Mouse (Mus musculus): ENCODE measurements at regions not wholly inside any gene's neighbourhood (a gene's known extent, or its start where the extent isn't known, plus 50 kb on each side); places are given as distances from the start of the nearest gene placed in this dataset.
"Not testable (repeated sequence)": the region's sequence is repeated elsewhere in the genome, so short reads cannot be mapped to it uniquely, and the experiment has no call there.

DNA sequence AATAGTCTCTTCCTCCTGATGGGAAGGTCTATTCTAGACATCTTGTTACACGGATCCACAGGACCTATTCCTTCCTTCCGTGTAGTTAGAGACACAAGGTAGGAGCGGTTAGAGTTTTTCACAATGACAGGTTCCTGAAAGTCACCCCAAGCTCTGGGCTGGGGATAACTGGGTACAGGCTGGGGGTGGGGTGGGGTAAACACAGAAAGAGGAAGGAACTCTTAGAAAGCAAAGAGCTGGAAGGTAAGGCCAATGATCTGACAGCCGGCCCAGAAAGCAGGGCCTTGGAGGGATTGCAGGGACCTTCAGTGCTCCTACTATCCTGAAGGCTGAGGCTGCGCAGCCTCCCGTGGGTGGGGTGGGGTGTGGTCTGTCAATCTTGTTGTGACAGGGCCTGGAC lies 295.4 kb downstream of the 4933412E24Rik start:
- H3K27me3 ChIP-seq (ENCODE audit: control insufficient read depth in 1 of 2, insufficient read depth in 2 of 2, low read length in 2 of 2): no peaks in the 10 kb centered on the region
- H3K27ac ChIP-seq (ENCODE audit: control insufficient read depth, low read depth, low read length): no peak overlapping the region
- H3K79me2 ChIP-seq (ENCODE audit: control insufficient read depth, insufficient read depth, low read length, poor library complexity): no peaks in the 10 kb centered on the region
- H3K4me1 ChIP-seq (ENCODE audit: control insufficient read depth in 1 of 2, insufficient read depth in 2 of 2, low read length in 2 of 2): no peaks in the 10 kb centered on the region
- peak; percentile 14 for DNase-seq (ENCODE audit: low read depth, low spot score)
- H3K9me3 ChIP-seq (replicated peaks; ENCODE audit: insufficient read depth, low read length): no peaks in the 10 kb centered on the region
- no peak overlapping the region for H3K9ac ChIP-seq (ENCODE audit: control insufficient read depth, low read depth, low read length, poor library complexity, severe bottlenecking)
- no peaks in the 10 kb centered on the region for H3K36me3 ChIP-seq (ENCODE audit: control insufficient read depth in 1 of 2, insufficient read depth in 2 of 2, low read length in 2 of 2)
- no peak overlapping the region for H3K4me3 ChIP-seq (ENCODE audit: control insufficient read depth in 1 of 2, insufficient read depth in 1 of 2, low read depth in 2 of 2, low read length in 2 of 2)
- TF ChIP-seq E2F4 (IDR thresholded peaks at IDR 0.05; ENCODE audit: borderline replicate concordance, low read depth, low read length) (no peak), TCF12 (IDR thresholded peaks at IDR 0.05; ENCODE audit: low read depth, low read length) (no peak), TAL1 (IDR thresholded peaks at IDR 0.05; ENCODE audit: low read length) (no peak), POLR2AphosphoS2 (IDR thresholded peaks at IDR 0.05; ENCODE audit: low read length) (no peak), TBP (IDR thresholded peaks at IDR 0.05; ENCODE audit: low read depth, low read length) (no peak), SMC3 (IDR thresholded peaks at IDR 0.05; ENCODE audit: low read depth, low read length) (no peak), ZMIZ1 (IDR thresholded peaks at IDR 0.05; ENCODE audit: low read depth, low read length) (no peak), ZNF384 (IDR thresholded peaks at IDR 0.05; ENCODE audit: low read depth, low read length) (no peak), USF2 (IDR thresholded peaks at IDR 0.05; ENCODE audit: borderline replicate concordance in 1 of 2, insufficient read depth in 1 of 2, low read depth in 1 of 2, low read length in 2 of 2) (no peak), MAFK (IDR thresholded peaks at IDR 0.05; ENCODE audit: borderline replicate concordance, low read depth, low read length) (no peak), SIN3A (IDR thresholded peaks at IDR 0.05; ENCODE audit: low read length) (no peak), ZC3H11A (IDR thresholded peaks at IDR 0.05; ENCODE audit: low read depth, low read length) (no peak), NELFE (IDR thresholded peaks at IDR 0.05; ENCODE audit: low read depth, low read length) (no peak), MXI1 (IDR thresholded peaks at IDR 0.05; ENCODE audit: low read depth, low read length) (no peak), POLR2AphosphoS5 (IDR thresholded peaks at IDR 0.05; ENCODE audit: borderline replicate concordance, low read depth, low read length) (no peak)

DNA sequence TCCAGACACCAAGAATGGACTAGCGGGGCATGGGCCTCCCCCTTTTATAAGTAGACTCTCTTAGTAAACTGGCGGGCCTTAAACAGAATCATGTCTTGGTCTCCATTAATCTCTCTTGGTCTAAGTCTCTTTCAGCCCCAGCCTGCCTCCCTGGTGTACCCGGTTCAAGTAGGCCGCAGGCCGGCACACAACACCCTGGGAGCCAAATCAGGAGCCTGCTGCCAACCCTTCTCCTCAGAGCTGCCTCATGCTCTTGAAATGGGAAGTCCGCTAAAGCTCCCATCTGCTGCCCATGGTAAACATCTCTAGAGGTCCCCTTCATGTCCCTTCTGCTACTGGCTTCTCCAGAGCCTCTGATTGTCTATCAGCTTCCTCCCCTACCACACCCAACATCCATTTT lies 296.3 kb downstream of the 4933412E24Rik start:
- DNase-seq (ENCODE audit: low read depth, low spot score): no peak
- no peak overlapping the region for H3K27ac ChIP-seq (ENCODE audit: control insufficient read depth, low read depth, low read length)
- H3K36me3 ChIP-seq (ENCODE audit: control insufficient read depth in 1 of 2, insufficient read depth in 2 of 2, low read length in 2 of 2): no peaks in the 10 kb centered on the region
- H3K9ac ChIP-seq (ENCODE audit: control insufficient read depth, low read depth, low read length, poor library complexity, severe bottlenecking): no peak overlapping the region
- no peaks in the 10 kb centered on the region for H3K9me3 ChIP-seq (replicated peaks; ENCODE audit: insufficient read depth, low read length)
- no peaks in the 10 kb centered on the region for H3K79me2 ChIP-seq (ENCODE audit: control insufficient read depth, insufficient read depth, low read length, poor library complexity)
- no peaks in the 10 kb centered on the region for H3K27me3 ChIP-seq (ENCODE audit: control insufficient read depth in 1 of 2, insufficient read depth in 2 of 2, low read length in 2 of 2)
- no peak overlapping the region for H3K4me3 ChIP-seq (ENCODE audit: control insufficient read depth in 1 of 2, insufficient read depth in 1 of 2, low read depth in 2 of 2, low read length in 2 of 2)
- TF ChIP-seq MYC (IDR thresholded peaks at IDR 0.05; ENCODE audit: low read depth, low read length) (no peak), KAT2A (conservative IDR thresholded peaks at IDR 0.05; ENCODE audit: low read depth, low read length) (no peak), CHD1 (IDR thresholded peaks at IDR 0.05; ENCODE audit: low read depth, low read length) (no peak), TAL1 (IDR thresholded peaks at IDR 0.05; ENCODE audit: low read length) (no peak), CTCF (IDR thresholded peaks at IDR 0.05 in 2 of 3, conservative IDR thresholded peaks at IDR 0.05 in 1 of 3; ENCODE audit: control insufficient read depth in 1 of 3, insufficient read depth in 1 of 3, low read depth in 2 of 3, low read length in 3 of 3, poor library complexity in 1 of 3, severe bottlenecking in 1 of 3) (no peak), HCFC1 (IDR thresholded peaks at IDR 0.05; ENCODE audit: low read depth, low read length) (no peak), GATA1 (IDR thresholded peaks at IDR 0.05; ENCODE audit: low read depth, low read length) (no peak), MAZ (IDR thresholded peaks at IDR 0.05; ENCODE audit: low read depth, low read length) (no peak), EP300 (IDR thresholded peaks at IDR 0.05; ENCODE audit: low read depth in 1 of 2, low read length in 2 of 2) (no peak), POLR2AphosphoS5 (IDR thresholded peaks at IDR 0.05; ENCODE audit: borderline replicate concordance, low read depth, low read length) (no peak), JUND (IDR thresholded peaks at IDR 0.05; ENCODE audit: low read depth, low read length) (no peak)
- no peaks in the 10 kb centered on the region for H3K4me1 ChIP-seq (ENCODE audit: control insufficient read depth in 1 of 2, insufficient read depth in 2 of 2, low read length in 2 of 2)

DNA sequence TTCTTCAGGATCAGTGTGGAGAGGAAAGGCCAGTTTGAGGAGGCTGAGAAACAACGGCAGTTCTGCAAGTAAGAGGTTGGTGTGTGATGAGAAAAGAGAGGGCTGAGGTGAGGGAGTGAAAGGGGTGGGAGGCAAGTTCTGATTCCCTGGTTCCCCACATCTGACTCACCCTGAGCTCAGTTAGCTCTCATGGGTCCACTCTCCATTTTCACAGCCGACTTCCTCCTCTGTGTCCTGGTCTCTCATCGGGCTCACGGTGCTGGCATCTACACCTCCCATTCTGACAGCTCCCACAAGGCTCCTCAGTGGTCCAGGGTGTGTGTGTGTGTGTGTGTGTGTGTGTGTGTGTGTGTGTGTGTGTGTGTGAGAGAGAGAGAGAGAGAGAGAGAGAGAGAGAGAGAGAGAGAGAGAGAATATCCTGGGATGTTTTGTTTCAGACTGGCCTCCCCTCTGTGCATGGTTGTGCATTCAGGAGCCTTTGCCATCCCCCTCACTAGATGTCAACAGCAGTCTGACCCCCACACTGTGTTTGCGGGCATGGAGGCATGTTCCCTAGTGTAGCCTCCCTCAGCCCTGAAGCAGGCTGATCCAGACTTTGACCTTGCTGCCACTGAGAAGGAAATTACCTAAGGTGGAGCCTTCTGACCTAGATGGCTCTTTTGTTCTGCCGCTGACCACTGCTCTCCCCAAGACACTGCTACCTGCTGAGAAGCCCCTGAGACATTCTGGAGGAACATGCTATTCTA lies 296.9 kb downstream of the 4933412E24Rik start:
- not testable (repeated sequence) for H3K27ac ChIP-seq (ENCODE audit: control insufficient read depth, low read depth, low read length); H3K36me3 ChIP-seq (ENCODE audit: control insufficient read depth in 1 of 2, insufficient read depth in 2 of 2, low read length in 2 of 2); H3K9me3 ChIP-seq (replicated peaks; ENCODE audit: insufficient read depth, low read length); H3K79me2 ChIP-seq (ENCODE audit: control insufficient read depth, insufficient read depth, low read length, poor library complexity); H3K27me3 ChIP-seq (ENCODE audit: control insufficient read depth in 1 of 2, insufficient read depth in 2 of 2, low read length in 2 of 2); DNase-seq (ENCODE audit: low read depth, low spot score); H3K4me3 ChIP-seq (ENCODE audit: control insufficient read depth in 1 of 2, insufficient read depth in 1 of 2, low read depth in 2 of 2, low read length in 2 of 2); H3K4me1 ChIP-seq (ENCODE audit: control insufficient read depth in 1 of 2, insufficient read depth in 2 of 2, low read length in 2 of 2); H3K9ac ChIP-seq (ENCODE audit: control insufficient read depth, low read depth, low read length, poor library complexity, severe bottlenecking)

Measured in MEL (cell line).